Mouse (Mus musculus): ENCODE results near the gene Rora.

GRCm38 (mm10) chr9:69303962-69304361 is 650.4 kb downstream of the Rora start:
- no peak for TF ChIP-seq POLR2A (IDR thresholded peaks at IDR 0.05; ENCODE audit: insufficient read length, low read depth)
- TF ChIP-seq POLR2AphosphoS2 (IDR thresholded peaks at IDR 0.05; ENCODE audit: insufficient read length, low read depth): no peak
